Mouse (Mus musculus): ENCODE data around the gene Gm20479. TPM values are rescaled to one million over a fixed set of nuclear protein-coding genes. Genes with fewer than 3 reads are reported as not detected.

Gm20479 gene
- total and polyA plus RNA-seq, 3 experiments, result 1.2 to 2.2 (median 1.9) TPM

DNA sequence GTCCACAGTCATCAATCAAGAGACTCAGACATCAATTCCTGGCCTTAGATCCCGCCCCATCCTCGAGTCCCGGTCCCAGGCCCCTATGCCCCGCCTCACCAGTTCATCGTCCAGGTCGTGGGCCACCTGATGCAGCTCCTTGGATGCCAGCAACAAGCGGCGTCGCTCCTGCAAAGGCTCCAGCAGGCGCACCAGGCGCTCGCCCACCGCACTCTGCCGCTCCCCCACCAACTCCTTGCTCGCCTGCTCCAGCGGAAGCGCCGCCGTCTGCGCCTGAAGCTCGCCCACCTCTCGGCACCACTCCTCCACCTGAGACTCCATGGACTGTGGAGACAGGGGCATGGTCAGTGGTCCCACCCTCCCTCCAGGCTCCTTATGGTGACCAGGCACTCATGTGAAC is 18.1 kb upstream of the Gm20479 start:
- peaks cover 50% of the 10 kb centered on the region for H3K27me3 ChIP-seq (replicated peaks)
- no peak overlapping the region for H3K9ac ChIP-seq (ENCODE audit: insufficient read depth, low read depth)
- dilution Hi-C loops (cut with MboI; ENCODE audit: extremely low pct_ligation_motif_present, extremely low pct_unique_long_range_greater_than_20kb, low sequenced_read_pairs), result no loop called here
- no peaks in the 10 kb centered on the region for H3K36me3 ChIP-seq (replicated peaks in 1 of 2; ENCODE audit: control insufficient read depth in 1 of 2, insufficient read depth in 1 of 2, low read length in 1 of 2)
- no peaks in the 10 kb centered on the region for H3K4me1 ChIP-seq (ENCODE audit: control insufficient read depth in 1 of 2, insufficient read depth in 2 of 2)
- H3K4me3 ChIP-seq (replicated peaks in 1 of 3; ENCODE audit: low read depth in 2 of 3, low read length in 2 of 3, poor library complexity in 1 of 3), result no peak overlapping the region
- no peaks in the 10 kb centered on the region for H3K79me2 ChIP-seq (replicated peaks; ENCODE audit: control insufficient read depth, extremely low read depth, insufficient read depth, poor library complexity, severe bottlenecking)
- H3K27ac ChIP-seq (ENCODE audit: insufficient read depth, low read depth), result no peak overlapping the region
- H3K4me2 ChIP-seq (ENCODE audit: insufficient read depth, low read depth, poor library complexity, severe bottlenecking), result no peak overlapping the region
- no peak for DNase-seq (ENCODE audit: extremely low read depth)
- peaks cover 13% of the 10 kb centered on the region for H3K9me3 ChIP-seq (replicated peaks; ENCODE audit: low read length)
- in situ Hi-C loops (cut with MboI; ENCODE audit: low pct_ligation_motif_present, low pct_unique_long_range_greater_than_20kb, low sequenced_read_pairs), result no loop called here
- TF ChIP-seq KAT2A (IDR thresholded peaks at IDR 0.05; ENCODE audit: insufficient replicate concordance, low read length) (no peak), MEF2A (IDR thresholded peaks at IDR 0.05; ENCODE audit: borderline replicate concordance, low read depth, low read length) (no peak), CHD1 (IDR thresholded peaks at IDR 0.05; ENCODE audit: low read depth, low read length) (no peak), POLR2AphosphoS2 (IDR thresholded peaks at IDR 0.05; ENCODE audit: low read depth, low read length) (no peak), BHLHE40 (IDR thresholded peaks at IDR 0.05; ENCODE audit: low read depth, low read length) (no peak), HCFC1 (IDR thresholded peaks at IDR 0.05; ENCODE audit: low read depth, low read length) (no peak), GABPA (IDR thresholded peaks at IDR 0.05; ENCODE audit: insufficient replicate concordance, low read depth, low read length) (no peak), ZC3H11A (IDR thresholded peaks at IDR 0.05; ENCODE audit: low read depth, low read length) (no peak)

DNA sequence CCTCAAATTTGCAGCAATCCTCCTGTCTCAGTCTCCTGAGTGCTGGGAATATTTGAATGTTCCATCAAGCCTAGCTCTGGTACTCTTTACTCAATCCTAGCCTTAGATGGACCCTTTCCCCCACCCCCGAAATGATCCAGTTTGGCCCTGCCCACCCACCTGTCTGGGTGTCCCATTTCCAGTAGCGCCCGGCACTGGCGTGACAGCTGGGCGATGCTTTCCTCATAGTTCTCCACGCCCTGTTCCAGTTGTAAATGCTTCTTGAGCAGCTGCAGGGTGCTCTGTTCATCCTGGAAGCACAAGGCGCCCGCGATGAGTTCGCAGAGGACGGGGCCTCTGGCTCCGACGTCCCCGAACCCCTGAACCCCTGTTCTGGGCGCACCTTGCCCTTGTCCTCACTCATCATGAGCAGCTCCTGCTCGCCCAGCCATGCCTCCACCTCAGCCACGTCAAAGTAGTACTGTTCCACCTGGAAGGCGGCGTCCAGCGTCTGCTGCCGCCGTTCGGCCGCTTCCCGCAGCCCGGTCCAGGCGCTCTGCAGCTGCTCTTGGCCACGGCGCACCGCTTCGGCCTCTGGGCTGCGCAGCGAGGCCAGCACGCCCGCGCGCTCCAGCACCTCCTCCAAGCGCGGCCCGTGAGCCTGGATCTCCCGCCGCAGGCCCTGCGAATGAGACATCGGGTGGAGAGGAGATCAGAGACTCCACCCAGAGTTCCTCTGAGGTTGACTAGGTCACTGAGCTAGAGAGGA is 14.7 kb upstream of the Gm20479 start:
- no peak for DNase-seq (ENCODE audit: extremely low read depth)
- no peaks in the 10 kb centered on the region for H3K36me3 ChIP-seq (replicated peaks in 1 of 2; ENCODE audit: control insufficient read depth in 1 of 2, insufficient read depth in 1 of 2, low read length in 1 of 2)
- TF ChIP-seq TCF12 (IDR thresholded peaks at IDR 0.05; ENCODE audit: low read depth, low read length), result no peak
- no peak for TF ChIP-seq TBP (conservative IDR thresholded peaks at IDR 0.05; ENCODE audit: low read depth, low read length)
- no peak for TF ChIP-seq MYC (IDR thresholded peaks at IDR 0.05; ENCODE audit: low read depth, low read length)
- no peak for TF ChIP-seq SMC3 (IDR thresholded peaks at IDR 0.05; ENCODE audit: low read depth, low read length)
- TF ChIP-seq MXI1 (IDR thresholded peaks at IDR 0.05; ENCODE audit: low read depth, low read length), result no peak
- no peak for TF ChIP-seq HCFC1 (IDR thresholded peaks at IDR 0.05; ENCODE audit: low read depth, low read length)
- no peak for TF ChIP-seq MAX (IDR thresholded peaks at IDR 0.05; ENCODE audit: low read length)
- no peak for TF ChIP-seq CHD2 (IDR thresholded peaks at IDR 0.05; ENCODE audit: low read length)
- no peak for TF ChIP-seq PAX5 (IDR thresholded peaks at IDR 0.05; ENCODE audit: low read length)
- dilution Hi-C loops (cut with MboI; ENCODE audit: extremely low pct_ligation_motif_present, extremely low pct_unique_long_range_greater_than_20kb, low sequenced_read_pairs), result no loop called here
- H3K4me3 ChIP-seq (replicated peaks in 1 of 3; ENCODE audit: low read depth in 2 of 3, low read length in 2 of 3, poor library complexity in 1 of 3), result no peak overlapping the region
- no peaks in the 10 kb centered on the region for H3K79me2 ChIP-seq (replicated peaks; ENCODE audit: control insufficient read depth, extremely low read depth, insufficient read depth, poor library complexity, severe bottlenecking)
- in situ Hi-C loops (cut with MboI; ENCODE audit: low pct_ligation_motif_present, low pct_unique_long_range_greater_than_20kb, low sequenced_read_pairs), result no loop called here
- no peak overlapping the region for H3K9ac ChIP-seq (ENCODE audit: insufficient read depth, low read depth)
- no peak overlapping the region for H3K4me2 ChIP-seq (ENCODE audit: insufficient read depth, low read depth, poor library complexity, severe bottlenecking)
- peaks cover 22% of the 10 kb centered on the region for H3K9me3 ChIP-seq (replicated peaks; ENCODE audit: low read length)
- peaks cover 3 to 7% of the 10 kb centered on the region in 2 experiments; a peak in 2 of 4 replicates for H3K4me1 ChIP-seq (ENCODE audit: control insufficient read depth in 1 of 2, insufficient read depth in 2 of 2)
- peaks cover 65% of the 10 kb centered on the region for H3K27me3 ChIP-seq (replicated peaks)
- no peak overlapping the region for H3K27ac ChIP-seq (ENCODE audit: insufficient read depth, low read depth)
